Mouse (Mus musculus) left cerebral cortex, postnatal 10 days (tissue): Measurements from ENCODE around the gene Carmil1. TPM values are rescaled to one million over a fixed set of nuclear protein-coding genes. Genes with fewer than 3 reads are reported as not detected.

Source experiments
- DNase-seq, 2 experiments: peaks; one replicate each; pipeline ENCODE4 v3.0.0; 2021 to 2022; ENCODE audit warnings: low spot score in 2 of 2, mixed read lengths in 1 of 2; ENCODE audit errors: extremely low spot score in 1 of 2
- intact Hi-C: fragments of 180-260 bp; cut with DNase I; formaldehyde crosslinking; loops from one replicate; pipeline ENCODE4 v1.15.1; 2025
- total RNA-seq, 2 experiments: library from RNA; stranded (reverse); gene quantifications; 2 replicates each; pipeline ENCODE4 v1.2.3; 2021

Carmil1 gene
- total RNA-seq, 2 experiments from 2014 or later = 47.6 to 52.3 TPM

DNA sequence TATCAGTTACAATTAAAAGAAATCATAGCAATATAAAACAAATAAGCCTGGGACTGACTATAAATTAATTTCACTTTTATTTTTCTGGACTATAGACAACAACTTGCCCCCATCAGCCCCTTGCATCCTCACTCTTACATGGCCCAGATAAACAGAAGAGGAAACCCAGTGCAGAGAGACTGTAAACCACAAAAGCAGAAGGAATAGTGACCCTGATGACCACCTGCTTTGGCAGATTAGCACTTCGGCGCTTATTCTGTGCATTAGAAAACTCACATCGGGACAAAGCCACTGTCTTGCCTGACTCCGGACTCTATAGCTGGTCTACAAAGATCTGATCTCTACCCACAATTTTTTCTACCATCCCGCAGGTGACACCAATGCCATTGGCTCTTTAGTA, 188.5 kb downstream of the Carmil1 start:
- intact Hi-C loops = no loop called here

DNA sequence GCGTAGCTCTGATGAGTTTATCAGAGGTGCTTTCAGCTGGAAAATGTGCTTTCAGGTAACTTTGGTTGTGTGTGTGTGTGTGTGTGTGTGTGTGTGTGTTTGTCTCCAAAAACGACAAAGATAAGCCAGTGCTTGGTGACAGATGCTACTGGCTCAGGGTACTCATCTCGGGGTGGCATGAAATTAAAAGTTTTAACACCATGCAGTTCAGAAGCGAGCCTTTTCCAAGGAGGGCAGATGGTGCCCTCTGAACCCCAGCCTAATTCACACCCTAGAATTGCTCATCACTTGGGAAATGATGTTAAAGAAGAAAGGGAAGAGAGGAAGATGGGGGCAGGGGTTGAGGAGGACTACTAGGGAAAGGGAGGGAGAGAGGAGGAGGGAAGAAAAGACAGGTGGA, 198.4 kb downstream of the Carmil1 start:
- DNase-seq = no peak
- intact Hi-C loops = no loop called here

More for the DNA sequence above, 188.5 kb downstream of the Carmil1 start:
- no peak for DNase-seq

DNA sequence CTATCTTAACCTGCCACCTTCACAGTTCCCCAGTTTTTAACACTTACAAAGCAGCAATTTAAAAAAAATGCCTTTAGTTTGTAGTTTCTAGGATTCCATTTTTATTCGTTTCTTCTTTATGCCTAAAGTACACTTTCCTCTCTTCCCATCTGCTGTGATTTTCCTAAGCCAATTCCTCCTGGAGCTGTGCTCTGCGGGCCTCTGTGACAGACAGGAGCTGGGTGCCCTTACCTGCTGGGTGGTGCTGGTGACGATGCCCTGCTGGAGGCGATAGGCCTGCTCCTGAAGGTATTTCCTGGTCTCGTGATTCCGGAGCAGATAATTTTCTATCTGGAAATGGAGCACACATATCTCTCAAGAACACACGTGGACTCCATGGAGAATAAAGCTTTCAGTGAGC, 198.9 kb downstream of the Carmil1 start:
- no peak for DNase-seq
- intact Hi-C loops = no loop called here

DNA sequence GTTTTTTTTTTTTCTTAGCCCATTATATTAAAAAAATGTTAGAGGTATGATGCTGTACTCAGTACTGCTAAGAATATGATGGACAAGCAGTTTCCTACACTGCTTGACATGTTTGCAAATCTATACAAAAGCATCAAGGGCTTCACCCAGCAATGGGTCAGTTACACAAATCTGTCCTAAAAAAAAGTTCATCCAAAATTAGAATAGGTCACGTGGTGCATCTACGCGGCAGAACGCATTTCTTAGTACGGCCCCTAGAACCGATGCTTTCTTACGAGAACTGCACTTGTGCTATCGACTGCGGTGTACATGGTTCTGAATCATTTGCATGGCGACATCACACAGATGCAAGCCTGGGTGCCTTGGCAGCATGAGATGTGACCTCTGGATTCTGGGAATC, 208.0 kb downstream of the Carmil1 start:
- no peak for DNase-seq
- intact Hi-C loops = no loop called here

DNA sequence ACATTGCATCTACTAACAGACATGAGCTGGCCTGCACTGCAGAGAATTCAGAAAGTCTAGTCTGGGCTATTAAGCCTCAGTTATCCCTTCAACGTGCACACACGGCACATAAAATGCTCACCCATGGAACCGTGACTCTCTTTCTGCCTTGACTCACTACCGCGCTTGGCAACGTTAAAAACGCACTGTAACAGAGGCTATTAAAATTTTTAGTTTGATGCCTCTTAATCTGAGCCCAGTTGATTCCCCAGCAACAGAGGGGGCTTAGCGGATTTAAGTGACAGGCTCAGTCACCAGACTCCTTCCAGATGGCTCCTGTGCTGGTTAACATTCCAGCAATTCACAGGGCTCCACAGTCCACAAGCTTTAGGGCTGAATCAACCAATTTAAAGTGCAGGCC, 213.0 kb downstream of the Carmil1 start:
- DNase-seq = peak in 1 of 2 experiments; percentile 16
- intact Hi-C loops = no loop called here

DNA sequence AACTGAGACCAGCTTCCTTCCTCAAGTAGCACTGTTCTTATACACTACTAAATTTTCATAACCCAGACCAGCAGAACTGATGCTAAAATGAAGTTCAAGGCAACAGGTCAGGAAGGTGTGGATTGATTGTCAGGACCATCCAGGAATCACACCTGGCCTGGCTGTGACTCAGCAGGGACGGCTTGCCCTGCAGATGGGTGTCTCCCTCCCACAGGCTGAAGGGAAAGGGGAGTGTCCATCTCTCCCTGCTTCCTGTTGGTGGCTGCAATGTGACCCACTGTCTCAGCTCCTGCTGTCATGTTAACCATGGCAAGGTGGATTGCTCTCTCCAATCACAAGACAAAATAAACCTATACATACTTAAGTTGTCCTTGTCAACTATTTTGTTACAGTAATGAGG, 215.1 kb downstream of the Carmil1 start:
- DNase-seq = no peak
- intact Hi-C loops = no loop called here

DNA sequence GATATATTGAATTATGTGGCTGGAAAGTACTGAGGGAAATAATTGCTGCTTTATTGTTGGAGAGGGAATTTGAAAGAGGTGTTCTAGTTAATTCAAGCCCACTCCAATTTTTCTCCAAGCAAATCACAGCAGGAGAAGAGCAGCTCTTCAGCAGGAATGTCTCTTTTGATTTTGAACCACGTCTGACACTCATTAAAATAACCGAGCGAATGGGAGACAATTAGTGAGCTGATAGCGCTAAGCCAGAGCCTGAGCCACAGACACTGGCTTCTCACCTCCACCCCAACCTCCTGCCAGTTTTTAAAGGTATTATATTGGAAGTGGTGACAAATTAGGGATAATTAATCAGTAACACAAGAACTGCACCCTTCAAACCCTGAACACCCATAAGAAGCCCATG, 217.8 kb downstream of the Carmil1 start:
- intact Hi-C loops = no loop called here
- DNase-seq = no peak

DNA sequence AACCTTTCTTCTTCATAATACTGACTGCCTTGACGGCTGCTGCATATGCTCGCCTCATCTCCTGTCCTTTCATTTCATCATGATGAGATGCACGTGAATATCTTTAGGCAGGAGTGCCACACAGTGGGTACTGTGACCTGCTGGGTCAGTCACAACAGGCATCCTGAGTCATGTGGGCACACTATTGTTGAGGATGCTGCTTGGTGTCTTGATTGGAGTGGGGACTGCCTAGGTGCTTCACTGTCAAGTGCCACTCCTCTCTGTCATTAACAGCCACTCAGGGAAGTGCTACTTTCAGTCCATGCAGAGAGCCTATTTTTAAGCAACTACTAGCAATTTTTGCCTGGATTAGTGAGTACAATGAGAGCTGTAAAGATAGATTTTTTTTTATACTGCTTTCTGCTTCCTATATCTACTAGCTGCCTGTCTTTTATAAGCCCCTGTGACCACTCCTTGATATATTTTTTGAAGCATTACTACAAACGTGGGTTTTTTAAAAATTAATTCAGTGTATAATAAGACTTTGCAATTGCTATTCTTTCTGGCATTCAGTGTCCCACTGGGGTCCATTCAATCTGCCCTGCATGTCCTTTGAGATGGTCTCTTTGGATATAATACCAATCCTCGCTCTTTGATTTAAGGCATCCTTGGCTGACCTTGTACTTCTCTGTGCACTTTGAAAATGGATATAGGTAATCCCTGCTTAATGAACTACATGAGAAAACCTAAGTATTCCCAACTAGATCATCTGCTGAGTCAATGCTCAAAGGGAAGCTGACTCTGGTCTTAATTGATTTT, 225.3 kb downstream of the Carmil1 start:
- intact Hi-C loops = no loop called here
- no peak for DNase-seq

DNA sequence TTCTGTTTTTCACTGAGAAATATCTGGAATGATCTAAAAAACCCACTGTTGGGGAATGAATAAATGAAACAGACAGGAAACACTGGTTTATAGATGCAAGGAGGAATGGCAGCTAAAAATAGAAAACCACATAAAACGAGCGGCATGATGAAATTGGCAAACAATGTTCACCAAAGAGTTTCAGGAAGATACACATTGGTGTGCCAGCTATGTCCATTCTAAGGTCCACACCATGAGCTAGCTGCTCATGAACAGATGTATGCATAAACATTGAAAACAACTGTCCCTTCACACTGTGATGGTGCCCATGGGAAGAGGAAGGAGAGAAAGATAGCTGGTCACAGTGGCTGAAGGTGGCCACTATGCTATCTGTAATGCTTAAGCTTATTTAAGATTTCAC, 229.1 kb downstream of the Carmil1 start:
- DNase-seq = no peak
- intact Hi-C loops = no loop called here

DNA sequence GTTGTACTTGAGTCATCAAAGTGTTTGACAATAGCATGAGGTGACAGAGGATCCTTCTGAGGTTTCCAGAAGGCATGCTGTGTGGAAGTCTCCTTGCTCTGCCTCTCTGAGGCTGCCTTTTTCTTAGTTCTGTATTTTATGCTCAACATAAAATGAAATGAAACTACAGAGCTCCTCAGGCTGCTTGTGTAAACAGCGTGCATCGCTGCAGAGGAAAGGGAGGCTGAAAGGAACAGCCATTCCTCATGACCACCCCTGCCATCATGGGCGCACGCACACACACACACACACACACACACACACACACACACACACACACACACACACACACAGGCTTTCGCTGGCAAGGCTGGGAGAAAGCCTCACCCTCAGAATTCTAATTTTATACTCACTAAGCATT, 230.3 kb downstream of the Carmil1 start:
- peak in 1 of 2 experiments; percentile 36 for DNase-seq
- intact Hi-C loops = no loop called here

DNA sequence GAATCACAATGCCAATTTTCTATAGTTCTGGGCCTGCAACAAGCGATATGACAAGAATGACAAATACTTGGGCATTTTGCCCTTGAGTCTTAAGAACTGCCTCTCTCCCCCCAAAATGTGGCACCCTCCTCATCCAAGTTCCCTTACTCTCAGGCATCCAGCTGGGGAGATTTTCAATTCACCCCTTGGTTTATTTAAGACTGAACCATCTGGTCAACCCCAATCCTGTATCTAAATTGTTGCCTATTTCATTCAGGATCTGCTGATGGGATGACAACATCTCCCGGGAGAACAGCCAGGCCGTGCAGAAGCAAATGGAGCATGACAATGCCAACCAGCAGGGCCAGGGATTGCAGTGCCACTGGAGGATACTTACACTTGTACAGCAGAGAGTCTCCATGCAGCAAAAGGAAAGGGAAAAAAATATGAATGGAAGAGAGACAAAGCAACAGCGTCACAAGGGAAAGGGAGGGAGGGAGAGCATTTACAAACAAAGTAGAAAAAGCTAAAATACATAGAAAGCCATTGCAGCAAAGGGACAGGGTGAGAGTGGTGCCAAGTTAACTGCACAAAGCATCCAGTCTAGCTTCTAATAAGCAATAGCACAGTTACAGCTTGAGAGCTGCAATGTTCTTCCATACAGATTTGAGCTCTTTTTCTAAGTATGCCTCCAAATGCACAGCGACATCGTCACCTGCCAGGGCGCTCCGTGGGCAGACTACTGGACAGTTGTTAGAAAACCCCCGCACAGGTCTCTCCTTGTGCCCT, 231.1 kb downstream of the Carmil1 start:
- peak; percentile 61 to 77 for DNase-seq
- intact Hi-C loops = no loop called here

DNA sequence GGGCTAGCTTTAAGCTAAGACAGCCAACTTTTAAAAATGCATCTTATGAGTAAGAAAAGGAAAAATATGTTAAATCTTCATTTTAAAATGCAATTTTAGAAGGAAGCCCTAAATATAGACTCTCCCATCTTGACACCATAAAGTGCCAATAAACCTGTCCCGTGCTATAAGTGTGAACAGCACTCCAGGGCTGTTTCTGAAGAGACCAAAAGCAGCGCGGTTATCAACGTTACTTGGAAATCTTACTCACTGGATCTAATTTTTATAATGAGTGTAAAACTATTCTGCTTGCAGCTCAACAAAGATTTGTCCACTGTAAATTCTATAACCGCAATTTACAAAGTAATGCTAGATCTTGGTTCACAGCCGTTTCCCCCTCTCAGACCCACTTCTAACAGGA, 232.0 kb downstream of the Carmil1 start:
- DNase-seq = no peak
- intact Hi-C loops = no loop called here

DNA sequence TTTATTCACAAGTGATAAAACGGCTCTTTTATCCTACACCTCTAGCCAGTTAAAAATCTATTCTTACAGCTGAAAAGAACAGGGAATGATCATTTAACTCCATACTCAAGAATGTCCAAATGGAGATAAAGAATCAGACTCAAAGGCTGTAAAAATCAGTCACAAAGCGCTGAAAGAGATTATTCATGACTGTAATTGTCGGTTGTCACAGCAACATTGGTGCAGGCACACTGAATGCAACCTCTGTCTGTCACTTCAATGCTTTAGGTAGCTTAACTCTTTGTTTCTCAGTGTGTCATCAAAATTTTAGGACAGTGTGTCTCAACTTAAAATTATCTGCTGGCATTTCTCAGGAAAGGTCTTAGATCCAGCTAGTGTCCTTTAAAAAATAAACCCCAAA, 235.3 kb downstream of the Carmil1 start:
- DNase-seq = no peak
- intact Hi-C loops = no loop called here

DNA sequence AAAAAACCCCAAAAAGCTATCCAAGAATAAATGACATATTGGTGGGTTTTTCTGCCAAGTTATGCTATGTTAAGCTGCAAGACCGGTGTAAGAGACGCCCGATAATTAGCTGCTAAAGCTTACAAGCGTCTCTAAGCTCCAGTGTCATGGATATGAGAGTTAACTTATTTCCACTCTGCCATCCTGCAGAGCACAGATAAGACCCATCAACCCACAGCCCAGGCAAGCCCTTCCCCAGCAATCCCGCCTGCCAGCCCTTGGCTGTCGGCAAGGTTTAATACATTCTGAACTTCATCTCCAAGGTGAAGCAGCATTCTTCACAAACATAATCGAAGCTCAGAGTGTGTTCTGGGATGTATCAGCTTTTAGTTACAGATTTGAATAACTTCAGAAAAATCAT, 240.4 kb downstream of the Carmil1 start:
- intact Hi-C loops = no loop called here

DNA sequence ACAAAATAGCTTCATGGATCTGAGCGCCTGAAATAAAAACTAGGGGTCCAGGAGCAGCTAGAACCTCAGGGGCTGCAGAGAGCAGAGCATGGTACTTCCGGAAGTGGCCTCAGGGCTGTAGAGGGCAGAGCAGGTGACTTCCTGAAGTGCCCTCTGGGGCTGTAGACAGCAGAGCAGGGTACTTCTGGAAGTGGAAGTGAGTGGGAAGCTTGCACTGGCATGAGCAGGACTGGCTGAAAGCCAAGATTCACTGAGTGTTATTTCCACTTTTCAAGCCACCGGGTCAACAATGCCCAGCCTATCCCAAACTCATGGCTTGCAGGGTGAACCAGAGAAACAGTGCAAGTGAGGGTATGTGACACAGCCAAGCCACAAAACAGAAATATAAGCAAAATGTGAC, 243.1 kb downstream of the Carmil1 start:
- intact Hi-C loops = loop anchor here (5.0 kb wide), 1 partner anchor 245 kb away; the partner anchor contains the start of gene Carmil1
- DNase-seq = peak in 1 of 2 experiments; percentile 12

More for the DNA sequence above, 240.4 kb downstream of the Carmil1 start:
- DNase-seq = no peak

DNA sequence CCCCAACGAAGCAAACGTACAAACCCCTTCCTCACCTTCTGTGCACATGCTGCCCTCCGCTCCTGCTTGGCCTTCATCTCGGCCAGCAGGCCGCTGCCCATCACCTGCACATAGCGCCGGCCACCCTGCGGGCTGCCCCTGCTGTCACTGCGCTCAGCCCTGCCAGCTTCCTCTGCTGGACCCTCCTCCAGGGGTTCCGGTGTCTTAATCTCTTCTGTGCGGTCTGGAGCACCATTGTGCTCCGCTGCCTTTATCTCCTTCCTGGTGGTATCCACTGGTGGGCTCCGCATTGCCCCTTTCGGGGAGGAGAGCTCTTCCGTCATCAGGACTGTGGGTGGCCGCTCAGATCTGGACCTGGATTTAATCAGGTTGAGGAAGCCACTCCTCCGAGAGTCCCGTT, 244.4 kb downstream of the Carmil1 start:
- intact Hi-C loops = loop anchor here (5.0 kb wide), 1 partner anchor 246 kb away; the partner anchor contains the start of gene Carmil1
- DNase-seq = no peak

DNA sequence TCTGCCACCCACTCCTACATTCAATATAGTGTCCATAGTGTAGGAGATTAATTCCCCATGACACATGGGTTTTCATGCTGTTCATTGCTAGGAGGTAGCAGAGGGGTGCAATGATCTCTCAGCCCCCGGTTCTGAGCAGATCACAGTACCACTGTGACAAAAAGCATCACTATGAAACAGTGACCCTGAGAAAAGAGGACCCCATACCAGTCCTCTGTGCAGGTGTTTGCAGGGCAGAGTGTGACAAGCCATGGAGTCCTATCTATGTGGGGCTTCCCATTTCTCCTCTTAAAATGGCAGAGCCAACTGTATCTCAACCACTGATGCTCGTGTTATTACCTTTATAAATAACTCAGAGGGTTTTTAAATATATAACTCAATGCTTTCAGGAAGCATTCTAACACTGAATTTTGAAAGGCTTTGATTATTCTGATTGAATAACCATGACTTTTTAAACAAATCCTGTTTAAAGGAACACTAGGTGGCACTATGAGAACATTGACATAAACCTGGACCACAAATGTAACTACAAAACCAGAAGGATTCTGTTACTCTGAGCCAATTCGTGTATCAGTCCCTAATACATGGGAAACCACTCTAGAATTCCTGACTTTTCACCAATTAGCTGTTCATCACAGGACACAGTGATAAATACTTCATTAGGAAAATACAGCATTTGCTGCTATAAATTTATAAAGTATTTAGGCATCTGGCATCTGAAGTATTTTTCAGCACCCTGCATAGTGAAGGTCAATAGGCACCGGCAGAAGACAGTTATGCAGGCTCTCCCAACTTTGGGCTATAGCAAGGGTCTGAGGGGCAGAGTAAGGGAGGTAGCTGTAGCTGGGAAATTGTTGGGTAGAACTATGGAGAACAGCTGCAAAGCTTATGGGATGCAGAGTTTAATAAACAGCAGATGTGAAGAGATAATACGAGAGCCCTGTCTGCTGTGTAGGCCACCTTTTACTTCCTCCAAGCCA, 253.1 kb downstream of the Carmil1 start:
- intact Hi-C loops = no loop called here
- DNase-seq = peak in 1 of 2 experiments; percentile 36

DNA sequence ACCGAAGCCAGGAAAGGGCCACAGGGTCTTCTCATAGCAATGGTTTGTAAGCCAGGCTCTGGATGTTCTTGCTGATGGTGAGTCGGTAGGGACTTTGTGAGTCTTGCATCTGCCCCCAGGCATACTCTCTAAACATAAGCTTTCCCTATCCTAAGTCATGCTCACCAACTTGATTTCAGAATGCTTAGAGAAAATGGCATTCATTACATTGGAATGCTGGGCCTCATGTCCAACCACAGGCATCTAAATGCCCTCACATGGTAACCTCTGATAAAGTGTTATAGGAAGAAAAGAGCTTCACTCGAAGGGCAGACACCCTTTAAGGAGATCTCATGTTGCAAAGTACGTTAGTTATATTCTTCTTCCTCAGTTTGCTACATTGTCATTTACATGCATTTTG, 262.1 kb downstream of the Carmil1 start:
- no peak for DNase-seq
- intact Hi-C loops = no loop called here

DNA sequence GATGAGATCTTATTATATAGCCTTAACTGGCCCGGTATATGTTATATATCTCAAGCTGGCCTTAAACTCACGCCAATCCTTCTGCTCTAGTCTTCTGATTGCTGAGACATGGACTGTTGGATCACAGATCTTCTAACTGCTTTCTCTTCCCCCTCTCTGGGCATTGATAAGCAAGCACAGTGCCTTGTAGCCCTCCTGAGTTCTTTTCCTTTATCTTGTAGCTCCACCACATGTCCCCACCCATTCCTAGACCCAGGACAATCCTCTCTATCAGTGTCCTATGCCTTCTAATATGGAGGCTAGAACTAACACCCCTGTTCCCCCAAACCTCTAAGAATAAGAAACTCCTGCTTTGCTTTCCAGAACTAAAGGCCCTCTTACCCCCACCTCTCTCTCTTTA, 275.1 kb downstream of the Carmil1 start:
- DNase-seq = no peak
- intact Hi-C loops = no loop called here
